Comparison of ENCODE assay signal across 10 mouse cellular contexts in genomic region chr15:76987542-76988094, GRCm38 (mm10). TPM values are rescaled to one million over a fixed set of nuclear protein-coding genes. Genes with fewer than 3 reads are reported as not detected.
DNase-seq lines count a peak whose midpoint lies in the region; ATAC-seq and TF ChIP-seq lines count a peak whose summit lies in the region.
"Had no signal": no experiment of that assay in that cellular context is flagged by ENCODE, and none has a peak within 500 bp of the region (broad histone marks: within the 10 kb centered on the region; RNA-seq: fewer than 3 reads in every experiment).

No protein-coding gene starts in this region.

- no peak for TF ChIP-seq CTCF in left cerebral cortex, adult 2 months (IDR thresholded peaks at IDR 0.05)

- no peak overlapping the region for H3K27ac ChIP-seq in heart, embryonic 11.5 days (ENCODE audit: low read depth, low read length)
- H3K27ac ChIP-seq in left cerebral cortex, adult 2 months, result peak overlapping the region; percentile 76
- no peak overlapping the region for H3K27ac ChIP-seq in midbrain, embryonic 11.5 days (ENCODE audit: low read depth, low read length)
- H3K27ac ChIP-seq in stomach, embryonic 15.5 days, result no peak overlapping the region
- H3K27ac ChIP-seq: macrophage had no signal

- H3K4me3 ChIP-seq in heart, embryonic 11.5 days (ENCODE audit: low read depth, low read length), result peak overlapping the region; percentile 55
- H3K4me3 ChIP-seq in left cerebral cortex, adult 2 months, result peak overlapping the region; percentile 37
- H3K4me3 ChIP-seq in midbrain, embryonic 11.5 days (ENCODE audit: low read depth, low read length), result peak overlapping the region; percentile 32
- H3K4me3 ChIP-seq in stomach, embryonic 15.5 days (replicated peaks), result peak overlapping the region; percentile 53

- H3K4me2 ChIP-seq in heart, embryonic 11.5 days, result peak overlapping the region; percentile 83
- H3K4me2 ChIP-seq in midbrain, embryonic 11.5 days, result peak overlapping the region; percentile 50
- H3K4me2 ChIP-seq in stomach, embryonic 15.5 days, result peak overlapping the region; percentile 78

- intact Hi-C loops in left cerebral cortex, adult 2 months (cut with DNase I), result no loop called here

- H3K27me3 ChIP-seq in heart, embryonic 11.5 days (ENCODE audit: control insufficient read depth, insufficient read depth, low read length), result 0 out of 2 replicates have a peak, but pooled peaks cover 5% of the 10 kb centered on the region
- H3K27me3 ChIP-seq in midbrain, embryonic 11.5 days (ENCODE audit: control insufficient read depth, insufficient read depth, low read length), result peaks cover 2% of the 10 kb centered on the region; the same call in 1 of the 2 replicates
- no peaks in the 10 kb centered on the region for H3K27me3 ChIP-seq in stomach, embryonic 15.5 days (replicated peaks)
- H3K27me3 ChIP-seq: Patski had no signal

- H3K4me1 ChIP-seq in heart, embryonic 11.5 days (ENCODE audit: control insufficient read depth, insufficient read depth, low read length), result 0 out of 2 replicates have a peak, but pooled peaks cover 3% of the 10 kb centered on the region
- H3K4me1 ChIP-seq in midbrain, embryonic 11.5 days (ENCODE audit: control insufficient read depth, insufficient read depth, low read length), result peaks cover 9% of the 10 kb centered on the region; the same call in 1 of the 2 replicates
- H3K4me1 ChIP-seq in stomach, embryonic 15.5 days, result peaks cover 10% of the 10 kb centered on the region; the same call in 1 of the 2 replicates

- H3K9ac ChIP-seq in heart, embryonic 11.5 days (ENCODE audit: low read depth, low read length), result peak overlapping the region; percentile 67
- peak overlapping the region; percentile 46 for H3K9ac ChIP-seq in midbrain, embryonic 11.5 days (ENCODE audit: low read length)
- peak overlapping the region; percentile 29 for H3K9ac ChIP-seq in stomach, embryonic 15.5 days

- no peak for ATAC-seq in heart, embryonic 11.5 days (replicated peaks; ENCODE audit: insufficient number of reproducible peaks, low FRiP score, low TSS enrichment)
- ATAC-seq in midbrain, embryonic 11.5 days (ENCODE audit: low FRiP score), result peak; percentile 69
- peak; percentile 83 for ATAC-seq in stomach, embryonic 15.5 days (ENCODE audit: insufficient read depth, low FRiP score, low read depth)
- ATAC-seq: Patski had no signal

- DNase-seq in heart, adult 8-10 months (ENCODE audit: low spot score), result no peak
- DNase-seq in adrenal gland, postnatal 36 days, result peak; percentile 63 to 76
- peak; percentile 50 to 52 for DNase-seq in frontal cortex, postnatal 36 days (ENCODE audit: low spot score in 2 of 2)
- peak; percentile 52 to 59 for DNase-seq in left cerebral cortex, adult 2 months (ENCODE audit: extremely low spot score in 1 of 2, low spot score in 2 of 2)
- peak; percentile 89 for DNase-seq in midbrain, embryonic 11.5 days (ENCODE audit: low spot score, missing footprints)
- no peak for DNase-seq in thymus, postnatal 14 days

- 6% methylated on average over 21 of the region's 21 CpGs for WGBS in heart, embryonic 11.5 days (ENCODE audit: insufficient replicate concordance)
- 3% methylated on average over 21 of the region's 21 CpGs for WGBS in midbrain, embryonic 11.5 days
- WGBS in stomach, embryonic 15.5 days, result 10% methylated on average over 21 of the region's 21 CpGs

- H3K36me3 ChIP-seq in heart, embryonic 11.5 days (ENCODE audit: control insufficient read depth, insufficient read depth, low read length), result no peaks in the 10 kb centered on the region
- H3K36me3 ChIP-seq in midbrain, embryonic 11.5 days (ENCODE audit: control insufficient read depth, insufficient read depth, low read length), result no peaks in the 10 kb centered on the region
- no peaks in the 10 kb centered on the region for H3K36me3 ChIP-seq in stomach, embryonic 15.5 days

- no peaks in the 10 kb centered on the region for H3K9me3 ChIP-seq in heart, embryonic 11.5 days (replicated peaks; ENCODE audit: control insufficient read depth, low read length)
- H3K9me3 ChIP-seq in midbrain, embryonic 11.5 days (ENCODE audit: control insufficient read depth, low read length), result no peaks in the 10 kb centered on the region
- H3K9me3 ChIP-seq in stomach, embryonic 15.5 days, result no peaks in the 10 kb centered on the region

RNA-seq across cellular contexts. Expression of gene 1110038F14Rik, which starts 39.3 kb away (rescaled TPM):
- polyA plus RNA-seq in heart, embryonic 11.5 days (2014; fragmentation: Nextera tagmentation; extraction: Ambion mirVana), result 43.5 and 47.2 TPM in 2 replicates
- 10 to 100 TPM; 19.1 to 21.7 (median 20.5) TPM for total RNA-seq in heart, adult 8-10 months (2022)
- total RNA-seq in adrenal gland, postnatal 36 days (2021), result 10 to 100 TPM; 39.8 to 41.9 TPM
- total RNA-seq in left cerebral cortex, adult 2 months (2021), result 10 to 100 TPM; 29.3 to 33.5 TPM
- 59.2 and 72.4 TPM in 2 replicates for polyA plus RNA-seq in midbrain, embryonic 11.5 days (2014; fragmentation: Nextera tagmentation; extraction: Ambion mirVana)
- polyA plus RNA-seq in stomach, embryonic 15.5 days (2015; fragmentation: Nextera tagmentation; extraction: Ambion mirVana), result 62.2 and 65.4 TPM in 2 replicates

RNA-seq across cellular contexts. Expression of gene Apol6, which starts 56.9 kb away (rescaled TPM):
- 0.16 and 0.52 TPM in 2 replicates for polyA plus RNA-seq in heart, embryonic 11.5 days (2014; fragmentation: Nextera tagmentation; extraction: Ambion mirVana)
- 1 to 10 TPM in 2 of 4 experiments, under 1 TPM in 2; 0.49 to 1.5 (median 1.0) TPM for total RNA-seq in heart, adult 8-10 months (2022)
- 10 to 100 TPM; 12.9 to 22.4 TPM for total RNA-seq in adrenal gland, postnatal 36 days (2021)
- under 1 TPM in 1 of 2 experiments, not detected in 1; 0.19 TPM for total RNA-seq in left cerebral cortex, adult 2 months (2021)
- not detected in 2 replicates for polyA plus RNA-seq in midbrain, embryonic 11.5 days (2014; fragmentation: Nextera tagmentation; extraction: Ambion mirVana)
- not detected in 2 replicates for polyA plus RNA-seq in stomach, embryonic 15.5 days (2015; fragmentation: Nextera tagmentation; extraction: Ambion mirVana)
- polyA plus RNA-seq: macrophage had no signal

Comparison
In these comparisons a context has a peak if more than half of its experiments do, and no peak if none do; other contexts are left out.
1. DNase-seq: peak in adrenal gland, postnatal 36 days (2 of 2), frontal cortex, postnatal 36 days (2 of 2), left cerebral cortex, adult 2 months (2 of 2) and midbrain, embryonic 11.5 days (single experiment); none in heart, adult 8-10 months (single experiment) and thymus, postnatal 14 days (single experiment).
2. RNA of gene Apol6, which starts 56.9 kb away (total RNA-seq): 12.9 to 22.4 TPM in adrenal gland, postnatal 36 days; 0.49 to 1.5 TPM in heart, adult 8-10 months and 0.19 TPM in left cerebral cortex, adult 2 months; every median in the first group is over 4 times any median in the second.
3. Peak in every context shown above with its lines, with median percentiles within 50 percentile points of each other: H3K4me2 ChIP-seq, H3K4me3 ChIP-seq and H3K9ac ChIP-seq.